In genomic region chr4:94601395-94601794, GRCm38 (mm10) we compare ENCODE assay signal across 8 mouse cellular contexts. TPM values are rescaled to one million over a fixed set of nuclear protein-coding genes. Genes with fewer than 3 reads are reported as not detected.
A peak's percentile ranks its signal among the peaks of the same experiment; 100 is the strongest.
DNase-seq lines count a peak whose midpoint lies in the region; ATAC-seq and TF ChIP-seq lines count a peak whose summit lies in the region.

No protein-coding gene starts in this region.

- H3K27ac ChIP-seq in heart, embryonic 14.5 days (replicated peaks in 1 of 2; ENCODE audit: control insufficient read depth in 1 of 2, insufficient read depth in 1 of 2, low read depth in 2 of 2, low read length in 2 of 2): no peak overlapping the region
- H3K27ac ChIP-seq in forebrain, embryonic 10.5 days: no peak overlapping the region
- no peak overlapping the region for H3K27ac ChIP-seq in liver, embryonic 14.5 days

- peak overlapping the region in 1 of 2 experiments; percentile 83; a peak in 1 of 4 replicates for H3K4me3 ChIP-seq in heart, embryonic 14.5 days (ENCODE audit: control insufficient read depth in 1 of 2, insufficient read depth in 1 of 2, low read depth in 1 of 2, low read length in 2 of 2)
- peak overlapping the region; percentile 99 for H3K4me3 ChIP-seq in E14TG2a.4 (replicated peaks; ENCODE audit: low read length)
- H3K4me3 ChIP-seq in forebrain, embryonic 10.5 days: peak overlapping the region; percentile 92
- peak overlapping the region in 1 of 2 experiments; percentile 64; a peak in 2 of 4 replicates for H3K4me3 ChIP-seq in liver, embryonic 14.5 days (ENCODE audit: insufficient read depth in 1 of 2, low read depth in 2 of 2, low read length in 2 of 2)

- H3K36me3 ChIP-seq in heart, embryonic 14.5 days (ENCODE audit: control insufficient read depth, insufficient read depth, low read length): no peaks in the 10 kb centered on the region
- H3K36me3 ChIP-seq in E14TG2a.4 (ENCODE audit: insufficient read depth, low read length): peaks cover 13% of the 10 kb centered on the region
- H3K36me3 ChIP-seq in forebrain, embryonic 10.5 days (replicated peaks): peaks cover 3% of the 10 kb centered on the region
- no peaks in the 10 kb centered on the region for H3K36me3 ChIP-seq in liver, embryonic 14.5 days (replicated peaks; ENCODE audit: control insufficient read depth, insufficient read depth, low read depth)

- no peak for DNase-seq in heart, adult 8-10 months (ENCODE audit: low spot score)
- no peak for DNase-seq in forebrain, embryonic 10.5 days (ENCODE audit: extremely low spot score, low spot score)
- peak in 1 of 3 experiments; percentile 4 for DNase-seq in liver, embryonic 14.5 days (ENCODE audit: low read depth in 3 of 3, low spot score in 3 of 3)
- no peak for DNase-seq in ovary, postnatal 10 days (ENCODE audit: low spot score)
- no peak for DNase-seq in ovary, adult 18-20 months (ENCODE audit: low spot score)
- DNase-seq in frontal cortex, postnatal 36 days (ENCODE audit: low spot score in 2 of 2): no peak

- H3K4me2 ChIP-seq in heart, embryonic 14.5 days (ENCODE audit: low read length): peak overlapping the region; percentile 76; the same call in 1 of the 2 replicates
- H3K4me2 ChIP-seq in liver, embryonic 14.5 days (ENCODE audit: low read depth): peak overlapping the region; percentile 89

- no peaks in the 10 kb centered on the region for H3K27me3 ChIP-seq in heart, embryonic 14.5 days (ENCODE audit: control insufficient read depth, insufficient read depth, low read length)
- H3K27me3 ChIP-seq in E14TG2a.4 (ENCODE audit: insufficient read depth, low read length): no peaks in the 10 kb centered on the region
- no peaks in the 10 kb centered on the region for H3K27me3 ChIP-seq in forebrain, embryonic 10.5 days (ENCODE audit: poor library complexity, severe bottlenecking)
- no peaks in the 10 kb centered on the region for H3K27me3 ChIP-seq in liver, embryonic 14.5 days (ENCODE audit: control insufficient read depth, insufficient read depth, low read length)

- ATAC-seq in heart, embryonic 14.5 days (ENCODE audit: insufficient number of reproducible peaks, insufficient read depth, low FRiP score, low read depth): no peak
- ATAC-seq in liver, embryonic 14.5 days (ENCODE audit: insufficient read depth): no peak

- no peak for TF ChIP-seq CTCF in E14TG2a.4 (conservative IDR thresholded peaks at IDR 0.05; ENCODE audit: low read length)
- TF ChIP-seq CTCF in liver, embryonic 14.5 days (IDR thresholded peaks at IDR 0.05; ENCODE audit: low read depth): peak; percentile 32; the same call in 1 of the 2 replicates

- no peak for TF ChIP-seq EP300 in liver, embryonic 14.5 days (IDR thresholded peaks at IDR 0.05; ENCODE audit: low read depth)

- 79% methylated on average over 4 of the region's 4 CpGs for WGBS in heart, embryonic 14.5 days
- 94% methylated on average over 4 of the region's 4 CpGs for WGBS in forebrain, embryonic 10.5 days
- WGBS in liver, embryonic 14.5 days (ENCODE audit: insufficient replicate concordance): 65% methylated on average over 4 of the region's 4 CpGs

- H3K9ac ChIP-seq in heart, embryonic 14.5 days (ENCODE audit: low read length): no peak overlapping the region
- no peak overlapping the region for H3K9ac ChIP-seq in liver, embryonic 14.5 days (replicated peaks)

- H3K4me1 ChIP-seq in heart, embryonic 14.5 days (ENCODE audit: control insufficient read depth in 2 of 2, insufficient read depth in 2 of 2, low read length in 2 of 2): peaks cover 0 to 18% of the 10 kb centered on the region in 2 experiments; a peak in 2 of 4 replicates
- H3K4me1 ChIP-seq in E14TG2a.4 (replicated peaks; ENCODE audit: low read depth, low read length): peaks cover 42% of the 10 kb centered on the region
- peaks cover 19% of the 10 kb centered on the region for H3K4me1 ChIP-seq in forebrain, embryonic 10.5 days
- peaks cover 2 to 4% of the 10 kb centered on the region in 2 experiments; a peak in 2 of 4 replicates for H3K4me1 ChIP-seq in liver, embryonic 14.5 days (replicated peaks; ENCODE audit: control insufficient read depth in 2 of 2, insufficient read depth in 2 of 2, low read length in 1 of 2)

- H3K9me3 ChIP-seq in heart, embryonic 14.5 days (ENCODE audit: control insufficient read depth, low read length): no peaks in the 10 kb centered on the region
- no peaks in the 10 kb centered on the region for H3K9me3 ChIP-seq in E14TG2a.4 (ENCODE audit: low read length)
- no peaks in the 10 kb centered on the region for H3K9me3 ChIP-seq in forebrain, embryonic 10.5 days
- H3K9me3 ChIP-seq in liver, embryonic 14.5 days (ENCODE audit: control insufficient read depth, low read length): no peaks in the 10 kb centered on the region

RNA-seq across cellular contexts. Expression of gene Plaa, which starts 1.6 kb away (rescaled TPM):
- polyA plus RNA-seq in heart, embryonic 14.5 days (2014; fragmentation: Nextera tagmentation; extraction: Ambion mirVana): 55.7 and 59.3 TPM in 2 replicates
- total RNA-seq in heart, adult 8-10 months (2022): 10 to 100 TPM; 39.0 to 48.5 (median 46.0) TPM
- polyA plus RNA-seq in forebrain, embryonic 10.5 days (2016; fragmentation: Nextera tagmentation; extraction: Ambion mirVana): 94.7 and 97.4 TPM in 2 replicates
- 12.0 and 17.0 TPM in 2 replicates for polyA plus RNA-seq in liver, embryonic 14.5 days (2012; rRNA removed)
- 26.3 and 30.8 TPM in 2 replicates for polyA plus RNA-seq in liver, embryonic 14.5 days (2014; fragmentation: Nextera tagmentation; extraction: Ambion mirVana)

RNA-seq across cellular contexts. Expression of gene Ift74, which starts 12.9 kb away (rescaled TPM):
- polyA plus RNA-seq in heart, embryonic 14.5 days (2014; fragmentation: Nextera tagmentation; extraction: Ambion mirVana): 11.7 and 15.1 TPM in 2 replicates
- total RNA-seq in heart, adult 8-10 months (2022): 1 to 10 TPM; 4.5 to 5.8 (median 4.9) TPM
- 60.1 and 70.1 TPM in 2 replicates for polyA plus RNA-seq in forebrain, embryonic 10.5 days (2016; fragmentation: Nextera tagmentation; extraction: Ambion mirVana)
- 1.0 and 2.0 TPM in 2 replicates for polyA plus RNA-seq in liver, embryonic 14.5 days (2012; rRNA removed)
- polyA plus RNA-seq in liver, embryonic 14.5 days (2014; fragmentation: Nextera tagmentation; extraction: Ambion mirVana): 2.4 and 2.8 TPM in 2 replicates

RNA-seq across cellular contexts. Expression of gene Caap1, which starts 44.8 kb away (rescaled TPM):
- 10.0 and 12.3 TPM in 2 replicates for polyA plus RNA-seq in heart, embryonic 14.5 days (2014; fragmentation: Nextera tagmentation; extraction: Ambion mirVana)
- total RNA-seq in heart, adult 8-10 months (2022): 1 to 10 TPM; 3.4 to 4.4 (median 3.8) TPM
- 25.4 and 26.3 TPM in 2 replicates for polyA plus RNA-seq in forebrain, embryonic 10.5 days (2016; fragmentation: Nextera tagmentation; extraction: Ambion mirVana)
- 2.7 and 5.4 TPM in 2 replicates for polyA plus RNA-seq in liver, embryonic 14.5 days (2012; rRNA removed)
- 9.7 and 10.3 TPM in 2 replicates for polyA plus RNA-seq in liver, embryonic 14.5 days (2014; fragmentation: Nextera tagmentation; extraction: Ambion mirVana)

RNA-seq across cellular contexts. Expression of gene Gm10306, which starts 45.0 kb away (rescaled TPM):
- polyA plus RNA-seq in heart, embryonic 14.5 days (2014; fragmentation: Nextera tagmentation; extraction: Ambion mirVana): not detected in 2 replicates
- not detected for total RNA-seq in heart, adult 8-10 months (2022)
- polyA plus RNA-seq in forebrain, embryonic 10.5 days (2016; fragmentation: Nextera tagmentation; extraction: Ambion mirVana): not detected in 2 replicates
- polyA plus RNA-seq in liver, embryonic 14.5 days (2012; rRNA removed): not detected in 2 replicates
- 0.33 and 0.44 TPM in 2 replicates for polyA plus RNA-seq in liver, embryonic 14.5 days (2014; fragmentation: Nextera tagmentation; extraction: Ambion mirVana)

RNA-seq across cellular contexts. Expression of gene Lrrc19, which starts 48.5 kb away (rescaled TPM):
- polyA plus RNA-seq in heart, embryonic 14.5 days (2014; fragmentation: Nextera tagmentation; extraction: Ambion mirVana): 0.16 and 0.26 TPM in 2 replicates
- total RNA-seq in heart, adult 8-10 months (2022): not detected
- polyA plus RNA-seq in forebrain, embryonic 10.5 days (2016; fragmentation: Nextera tagmentation; extraction: Ambion mirVana): 1.4 TPM in 2 replicates
- polyA plus RNA-seq in liver, embryonic 14.5 days (2012; rRNA removed): not detected in 2 replicates
- 0.10 and 0.11 TPM in 2 replicates for polyA plus RNA-seq in liver, embryonic 14.5 days (2014; fragmentation: Nextera tagmentation; extraction: Ambion mirVana)
